Mouse (Mus musculus) activated CD4-positive, CD25-positive, alpha-beta regulatory T cell, adult 4 months (primary cell): ENCODE results near the gene Lsamp. TPM values are rescaled to one million over a fixed set of nuclear protein-coding genes. Genes with fewer than 3 reads are reported as not detected.
"Not testable (repeated sequence)": the region's sequence is repeated elsewhere in the genome, so short reads cannot be mapped to it uniquely, and the experiment has no call there.

ENCODE experiments used
- ATAC-seq: one replicate; pipeline ENCODE4 v1.8.0; 2017
- polyA plus RNA-seq, 2 experiments: library from polyadenylated mRNA; unstranded; fragments of 100-300 nt; shearing (Covaris generic); gene quantifications; one replicate each; pipeline ENCODE4 v1.2.1; 2017

Gene Lsamp
- polyA plus RNA-seq, 2 experiments from 2014 or later = 0.17 TPM; not detected in 1

- ATAC-seq = no peak
Measured at GRCm38 (mm10) chr16:41938258-41938657, 1954.1 kb downstream of the Lsamp start.

DNA sequence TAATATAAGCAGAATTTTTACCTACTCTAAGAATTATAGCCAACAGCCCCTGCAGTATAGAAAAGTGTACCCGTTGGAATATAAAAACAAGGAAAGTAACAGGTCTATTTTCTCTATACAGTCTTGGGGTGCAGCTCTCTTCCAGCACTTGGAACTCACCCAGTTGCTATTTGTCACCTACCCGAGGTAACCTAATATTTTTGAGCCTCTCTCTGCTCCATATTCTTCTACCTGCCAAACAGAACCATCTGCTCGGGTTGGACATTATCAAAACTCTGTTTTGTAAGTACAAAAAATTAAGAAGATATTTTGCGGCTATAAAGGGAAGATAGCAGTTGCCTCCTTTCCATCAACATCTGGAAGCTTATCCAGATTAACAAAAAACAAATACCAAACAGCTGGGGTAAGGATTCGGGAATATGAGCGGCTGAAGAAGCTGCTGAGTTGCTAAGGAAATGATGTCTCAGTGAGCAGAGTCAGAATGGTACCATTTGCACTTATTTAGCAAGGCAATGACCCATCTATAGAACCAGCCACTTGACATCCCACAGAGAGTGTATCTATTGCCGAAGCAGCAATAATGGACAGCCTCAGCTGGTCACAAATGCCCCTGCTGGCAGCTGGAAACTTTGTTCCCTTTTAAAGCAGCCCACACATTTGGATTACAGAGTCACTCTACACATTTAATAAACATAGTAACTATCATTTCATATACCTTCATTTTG is 1957.6 kb downstream of the Lsamp start:
- ATAC-seq = no peak

DNA sequence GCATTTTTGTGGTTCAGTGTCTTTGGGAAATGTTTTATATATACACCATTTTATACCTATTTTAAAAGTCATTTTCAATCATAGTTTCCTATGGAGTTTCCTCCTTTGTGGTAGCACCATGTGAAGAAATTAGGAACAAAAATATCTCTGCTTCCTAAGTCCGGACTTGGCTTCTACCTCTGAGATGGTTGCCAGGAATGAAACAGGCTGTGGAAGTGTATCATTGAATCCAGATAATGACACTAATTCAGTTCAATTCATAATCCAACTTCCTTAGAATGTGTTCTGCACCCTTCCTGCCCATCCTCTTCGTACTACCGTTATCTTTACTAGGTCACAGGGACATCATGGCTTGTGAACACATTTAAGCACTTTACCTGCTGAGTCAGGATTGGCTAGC is 1973.7 kb downstream of the Lsamp start:
- no peak for ATAC-seq

DNA sequence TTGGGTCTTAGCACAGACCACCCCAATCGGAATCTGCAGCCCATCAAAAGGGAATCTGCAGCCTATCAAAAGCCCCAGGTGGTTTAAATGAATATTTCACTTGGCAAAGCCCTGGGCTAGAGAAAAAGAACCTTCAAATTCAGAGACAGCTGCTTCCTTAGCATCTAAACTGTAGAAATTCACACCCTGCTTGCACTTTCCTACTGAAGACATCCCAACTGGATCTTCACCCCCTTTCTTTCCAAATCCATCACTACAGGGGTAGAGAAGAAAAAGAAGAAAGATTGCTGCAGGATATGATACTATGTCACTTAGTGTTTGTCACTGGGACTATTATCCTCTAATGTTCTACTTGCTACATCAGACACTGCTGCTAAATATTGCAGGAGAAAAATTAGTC is 1981.5 kb downstream of the Lsamp start:
- no peak for ATAC-seq

- ATAC-seq = no peak
Measured at GRCm38 (mm10) chr16:41969215-41969614, 1985.1 kb downstream of the Lsamp start.

GRCm38 (mm10) chr16:41974866-41975719 is 1990.9 kb downstream of the Lsamp start:
- ATAC-seq = no peak

GRCm38 (mm10) chr16:41976897-41977296 is 1992.7 kb downstream of the Lsamp start:
- ATAC-seq = no peak

GRCm38 (mm10) chr16:41996956-41997355 is 2012.8 kb downstream of the Lsamp start:
- no peak for ATAC-seq

GRCm38 (mm10) chr16:42002925-42003324 is 2018.8 kb downstream of the Lsamp start:
- ATAC-seq = no peak

DNA sequence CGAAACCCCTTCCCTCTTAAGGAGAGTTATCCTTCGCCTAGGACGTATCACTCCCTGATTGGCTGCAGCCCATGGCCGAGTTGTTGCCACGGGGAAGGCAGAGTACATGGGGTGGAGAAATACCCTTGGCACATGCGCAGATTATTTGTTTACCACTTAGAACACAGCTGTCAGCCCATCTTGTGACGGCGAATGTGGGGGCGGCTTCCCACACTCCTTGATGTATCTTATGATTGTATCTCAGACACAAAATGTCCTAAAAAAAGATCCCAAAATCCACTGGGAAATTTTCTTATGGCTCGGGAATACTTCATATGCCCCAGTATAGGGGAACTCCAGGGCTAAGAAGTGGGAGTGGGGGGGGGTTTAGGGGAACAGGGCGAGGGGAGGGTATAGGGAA is 2019.3 kb downstream of the Lsamp start:
- not testable (repeated sequence) for ATAC-seq

- ATAC-seq = no peak
Measured at GRCm38 (mm10) chr16:42004166-42004565, 2020.0 kb downstream of the Lsamp start.

GRCm38 (mm10) chr16:42014937-42015336 is 2030.8 kb downstream of the Lsamp start:
- no peak for ATAC-seq

GRCm38 (mm10) chr16:42015443-42015842 is 2031.3 kb downstream of the Lsamp start:
- ATAC-seq = no peak

- ATAC-seq = no peak
Measured at GRCm38 (mm10) chr16:42016791-42017643, 2032.9 kb downstream of the Lsamp start.

DNA sequence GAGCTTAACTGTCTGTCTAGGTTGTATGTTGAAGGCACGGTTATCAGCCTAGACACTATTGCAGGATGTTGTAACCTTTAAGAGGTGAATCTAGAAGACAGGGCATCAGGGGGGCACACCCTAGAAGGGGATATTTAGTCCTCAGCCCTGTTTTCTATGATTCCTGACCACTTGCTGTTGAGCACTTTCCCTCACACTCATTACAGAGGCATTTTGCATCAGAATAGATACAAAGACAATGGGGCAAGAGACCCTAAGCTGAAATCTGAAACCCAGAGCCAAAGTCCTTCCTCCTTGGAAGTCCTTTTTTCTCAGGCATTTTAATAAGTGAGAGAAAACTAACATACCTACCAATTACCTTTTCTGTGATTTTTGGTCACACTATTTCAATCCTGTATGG is 2038.4 kb downstream of the Lsamp start:
- no peak for ATAC-seq

DNA sequence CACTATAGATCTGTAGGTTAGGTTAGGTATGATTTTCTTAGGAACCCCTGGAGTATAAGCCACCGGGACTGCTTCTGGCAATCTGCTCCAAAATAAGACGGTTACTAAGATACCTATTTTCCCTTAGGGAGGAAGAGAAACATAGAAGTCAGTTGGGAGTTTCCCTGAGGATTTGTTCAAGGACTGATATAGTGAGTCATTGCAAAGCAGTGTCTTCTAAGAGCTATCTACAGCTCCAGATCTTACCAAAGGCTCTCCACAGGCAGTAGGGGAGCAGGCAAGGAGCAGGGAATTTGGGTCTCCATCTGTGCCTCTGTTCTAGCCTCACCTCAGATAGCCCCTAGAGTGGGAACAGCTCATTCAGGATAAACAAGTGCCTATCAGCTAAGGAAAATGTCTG is 2047.9 kb downstream of the Lsamp start:
- no peak for ATAC-seq

- ATAC-seq = no peak
Measured at GRCm38 (mm10) chr16:42033449-42033848, 2049.3 kb downstream of the Lsamp start.

DNA sequence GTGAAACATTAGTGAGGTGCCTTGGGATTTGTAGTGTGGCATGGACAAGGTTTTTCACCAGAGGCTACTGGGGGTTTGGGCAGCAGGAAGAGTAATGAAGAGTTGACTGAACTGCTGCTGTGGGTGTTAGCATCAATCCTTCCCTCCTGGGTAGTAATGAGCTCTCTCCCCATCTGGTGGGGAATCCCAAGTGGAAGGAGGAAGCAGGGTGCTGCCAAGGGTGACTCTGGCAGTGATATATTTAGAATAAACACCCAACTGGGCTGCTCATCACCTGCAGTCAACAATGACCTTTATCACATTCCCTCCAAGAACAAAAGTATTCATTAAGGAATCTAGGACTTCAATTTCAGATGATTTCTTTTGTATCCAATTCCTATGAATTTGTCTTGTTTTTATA is 2064.0 kb downstream of the Lsamp start:
- ATAC-seq = no peak

GRCm38 (mm10) chr16:42059927-42060326 is 2075.8 kb downstream of the Lsamp start:
- ATAC-seq = no peak

DNA sequence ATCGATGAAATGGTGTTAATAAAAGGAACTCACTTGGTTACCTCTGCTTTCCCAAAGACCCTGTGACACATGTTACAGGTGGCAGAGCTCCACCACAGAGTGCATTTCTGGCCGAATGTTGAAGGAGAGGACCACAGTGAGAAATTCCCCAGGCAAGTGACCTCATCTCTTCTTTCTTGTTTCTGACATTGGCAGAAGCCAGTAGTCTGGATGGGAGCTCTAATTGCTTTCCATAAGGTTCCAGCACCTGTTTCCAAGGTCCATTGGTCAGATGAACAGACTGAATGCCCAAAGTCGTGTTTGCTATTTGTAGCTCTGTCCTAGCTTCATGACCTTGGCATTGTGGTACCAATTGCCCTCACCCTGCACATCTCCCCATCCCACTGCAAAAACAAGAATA is 2090.2 kb downstream of the Lsamp start:
- no peak for ATAC-seq

- ATAC-seq = no peak
Measured at GRCm38 (mm10) chr16:42079573-42079972, 2095.4 kb downstream of the Lsamp start.

DNA sequence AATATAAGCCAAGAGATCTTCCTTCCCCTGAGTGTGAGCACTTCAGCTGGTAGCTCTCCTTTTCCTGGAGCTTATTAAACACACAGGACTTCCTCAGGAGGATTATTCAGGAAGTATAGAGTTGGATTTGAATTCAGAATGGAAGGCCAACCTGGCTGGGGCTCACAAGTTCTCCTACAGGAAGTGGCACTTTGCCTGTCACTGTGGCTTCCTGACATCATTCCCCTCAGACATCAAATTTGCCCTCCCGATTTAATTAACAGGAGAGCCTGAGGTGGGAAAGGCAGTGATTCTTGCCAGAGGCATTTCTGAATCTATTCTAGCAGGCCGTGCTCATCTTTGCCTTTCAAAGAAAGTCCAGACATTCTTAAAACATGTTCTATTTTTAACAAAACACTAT is 2097.4 kb downstream of the Lsamp start:
- ATAC-seq = no peak

DNA sequence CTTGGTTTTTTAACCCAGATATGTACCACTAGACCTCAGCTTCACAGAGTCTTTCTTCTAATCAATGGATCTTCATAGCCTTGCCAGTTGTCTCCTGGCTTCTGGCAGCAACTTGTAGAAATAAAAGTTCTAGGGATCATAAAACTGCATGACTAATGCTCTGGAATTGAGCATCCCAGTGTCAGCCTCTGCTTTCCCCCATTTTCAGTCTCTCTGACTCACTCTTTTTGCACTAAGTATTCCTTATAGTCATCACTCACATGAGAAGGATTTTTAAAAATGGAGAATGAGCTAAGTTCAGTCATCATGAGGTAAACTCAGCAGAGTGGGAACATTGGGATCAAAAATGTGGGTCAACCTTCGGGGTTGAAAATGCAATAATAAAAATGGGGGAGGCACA is 2113.3 kb downstream of the Lsamp start:
- ATAC-seq = no peak
